Mouse (Mus musculus): ENCODE data around the gene Gm20388. TPM values are rescaled to one million over a fixed set of nuclear protein-coding genes. Genes with fewer than 3 reads are reported as not detected.

Gm20388 gene
- polyA plus RNA-seq, 1 experiment = 49.7 TPM

- H3K36me3 ChIP-seq (ENCODE audit: control insufficient read depth, insufficient read depth, low read length) = no peaks in the 10 kb centered on the region
- no peak for TF ChIP-seq CTCF (conservative IDR thresholded peaks at IDR 0.05; ENCODE audit: insufficient read depth, insufficient read length, low read depth, low read length)
- no peak for TF ChIP-seq POLR2A (IDR thresholded peaks at IDR 0.05; ENCODE audit: low read depth, low read length)
- peaks cover 15% of the 10 kb centered on the region; the same call in 1 of the 2 replicates for H3K4me1 ChIP-seq (ENCODE audit: control insufficient read depth, insufficient read depth, low read length)
- no peak for DNase-seq
- 57% methylated on average over 9 of the region's 9 CpGs for WGBS
- H3K27ac ChIP-seq (ENCODE audit: insufficient read depth, low read depth, low read length) = no peak overlapping the region
- H3K27me3 ChIP-seq (replicated peaks; ENCODE audit: control insufficient read depth, insufficient read depth, low read length) = no peaks in the 10 kb centered on the region
- H3K4me3 ChIP-seq (ENCODE audit: insufficient read depth, low read depth, low read length) = no peak overlapping the region
Observed at GRCm38 (mm10) chr8:122658807-122659160, 2748.1 kb downstream of the Gm20388 start.

- peak; percentile 35 for DNase-seq
- TF ChIP-seq POLR2A (IDR thresholded peaks at IDR 0.05; ENCODE audit: low read depth, low read length) = no peak
- TF ChIP-seq CTCF (conservative IDR thresholded peaks at IDR 0.05; ENCODE audit: insufficient read depth, insufficient read length, low read depth, low read length) = peak; percentile 66
- H3K36me3 ChIP-seq (ENCODE audit: control insufficient read depth, insufficient read depth, low read length) = no peaks in the 10 kb centered on the region
- no peaks in the 10 kb centered on the region for H3K27me3 ChIP-seq (replicated peaks; ENCODE audit: control insufficient read depth, insufficient read depth, low read length)
- peaks cover 20% of the 10 kb centered on the region; the same call in 1 of the 2 replicates for H3K4me1 ChIP-seq (ENCODE audit: control insufficient read depth, insufficient read depth, low read length)
- no peak overlapping the region for H3K27ac ChIP-seq (ENCODE audit: insufficient read depth, low read depth, low read length)
- no peak overlapping the region for H3K4me3 ChIP-seq (ENCODE audit: insufficient read depth, low read depth, low read length)
- WGBS = 81% methylated on average over 2 of the region's 2 CpGs
Observed at GRCm38 (mm10) chr8:122660022-122660421, 2749.4 kb downstream of the Gm20388 start.

GRCm38 (mm10) chr8:122661138-122661537 lies 2750.5 kb downstream of the Gm20388 start:
- 30% methylated on average over 7 of the region's 7 CpGs for WGBS
- Histone ChIP-seq H3K27ac (ENCODE audit: insufficient read depth, low read depth, low read length) (peak overlapping the region; percentile 20), H3K4me1 (ENCODE audit: control insufficient read depth, insufficient read depth, low read length) (peaks cover 17% of the 10 kb centered on the region; the same call in 1 of the 2 replicates), H3K36me3 (ENCODE audit: control insufficient read depth, insufficient read depth, low read length) (no peaks in the 10 kb centered on the region), H3K27me3 (replicated peaks; ENCODE audit: control insufficient read depth, insufficient read depth, low read length) (no peaks in the 10 kb centered on the region), H3K4me3 (ENCODE audit: insufficient read depth, low read depth, low read length) (no peak overlapping the region)
- DNase-seq = peak; percentile 64
- TF ChIP-seq POLR2A (IDR thresholded peaks at IDR 0.05; ENCODE audit: low read depth, low read length) (no peak), CTCF (conservative IDR thresholded peaks at IDR 0.05; ENCODE audit: insufficient read depth, insufficient read length, low read depth, low read length) (no peak)

- TF ChIP-seq CTCF (conservative IDR thresholded peaks at IDR 0.05; ENCODE audit: insufficient read depth, insufficient read length, low read depth, low read length) = no peak
- no peak for TF ChIP-seq POLR2A (IDR thresholded peaks at IDR 0.05; ENCODE audit: low read depth, low read length)
- WGBS = 92% methylated on average over 2 of the region's 2 CpGs
- no peak overlapping the region for H3K4me3 ChIP-seq (ENCODE audit: insufficient read depth, low read depth, low read length)
- no peak overlapping the region for H3K27ac ChIP-seq (ENCODE audit: insufficient read depth, low read depth, low read length)
- H3K27me3 ChIP-seq (replicated peaks; ENCODE audit: control insufficient read depth, insufficient read depth, low read length) = no peaks in the 10 kb centered on the region
- DNase-seq = no peak
- H3K36me3 ChIP-seq (ENCODE audit: control insufficient read depth, insufficient read depth, low read length) = no peaks in the 10 kb centered on the region
- peaks cover 17% of the 10 kb centered on the region; the same call in 1 of the 2 replicates for H3K4me1 ChIP-seq (ENCODE audit: control insufficient read depth, insufficient read depth, low read length)
Observed at GRCm38 (mm10) chr8:122661894-122662293, 2751.3 kb downstream of the Gm20388 start.

GRCm38 (mm10) chr8:122663106-122663505 lies 2752.5 kb downstream of the Gm20388 start:
- Histone ChIP-seq H3K27ac (ENCODE audit: insufficient read depth, low read depth, low read length) (peak overlapping the region; percentile 71), H3K4me3 (ENCODE audit: insufficient read depth, low read depth, low read length) (no peak overlapping the region), H3K27me3 (replicated peaks; ENCODE audit: control insufficient read depth, insufficient read depth, low read length) (no peaks in the 10 kb centered on the region), H3K4me1 (ENCODE audit: control insufficient read depth, insufficient read depth, low read length) (peaks cover 17% of the 10 kb centered on the region; the same call in 1 of the 2 replicates), H3K36me3 (ENCODE audit: control insufficient read depth, insufficient read depth, low read length) (no peaks in the 10 kb centered on the region)
- 50% methylated on average over 3 of the region's 3 CpGs for WGBS
- DNase-seq = no peak
- TF ChIP-seq CTCF (conservative IDR thresholded peaks at IDR 0.05; ENCODE audit: insufficient read depth, insufficient read length, low read depth, low read length) (no peak), POLR2A (IDR thresholded peaks at IDR 0.05; ENCODE audit: low read depth, low read length) (no peak)

- Histone ChIP-seq H3K27me3 (replicated peaks; ENCODE audit: control insufficient read depth, insufficient read depth, low read length) (no peaks in the 10 kb centered on the region), H3K4me1 (ENCODE audit: control insufficient read depth, insufficient read depth, low read length) (peaks cover 17% of the 10 kb centered on the region; the same call in 1 of the 2 replicates), H3K36me3 (ENCODE audit: control insufficient read depth, insufficient read depth, low read length) (no peaks in the 10 kb centered on the region), H3K27ac (ENCODE audit: insufficient read depth, low read depth, low read length) (peak overlapping the region; percentile 71), H3K4me3 (ENCODE audit: insufficient read depth, low read depth, low read length) (no peak overlapping the region)
- peak; percentile 36 for DNase-seq
- 41% methylated on average over 5 of the region's 5 CpGs for WGBS
- no peak for TF ChIP-seq POLR2A (IDR thresholded peaks at IDR 0.05; ENCODE audit: low read depth, low read length)
- TF ChIP-seq CTCF (conservative IDR thresholded peaks at IDR 0.05; ENCODE audit: insufficient read depth, insufficient read length, low read depth, low read length) = no peak
Observed at GRCm38 (mm10) chr8:122663670-122664069, 2753.0 kb downstream of the Gm20388 start.

- WGBS = 49% methylated on average over 8 of the region's 8 CpGs
- Histone ChIP-seq H3K36me3 (ENCODE audit: control insufficient read depth, insufficient read depth, low read length) (no peaks in the 10 kb centered on the region), H3K27ac (ENCODE audit: insufficient read depth, low read depth, low read length) (peak overlapping the region; percentile 88), H3K4me1 (ENCODE audit: control insufficient read depth, insufficient read depth, low read length) (peaks cover 17% of the 10 kb centered on the region; the same call in 1 of the 2 replicates), H3K4me3 (ENCODE audit: insufficient read depth, low read depth, low read length) (no peak overlapping the region), H3K27me3 (replicated peaks; ENCODE audit: control insufficient read depth, insufficient read depth, low read length) (no peaks in the 10 kb centered on the region)
- TF ChIP-seq CTCF (conservative IDR thresholded peaks at IDR 0.05; ENCODE audit: insufficient read depth, insufficient read length, low read depth, low read length) = no peak
- TF ChIP-seq POLR2A (IDR thresholded peaks at IDR 0.05; ENCODE audit: low read depth, low read length) = no peak
- DNase-seq = peak; percentile 85
Observed at GRCm38 (mm10) chr8:122665221-122665620, 2754.6 kb downstream of the Gm20388 start.

Data from kidney, adult 2 months (tissue).